10 mouse cellular contexts compared by ENCODE assay signal in the genomic region with DNA sequence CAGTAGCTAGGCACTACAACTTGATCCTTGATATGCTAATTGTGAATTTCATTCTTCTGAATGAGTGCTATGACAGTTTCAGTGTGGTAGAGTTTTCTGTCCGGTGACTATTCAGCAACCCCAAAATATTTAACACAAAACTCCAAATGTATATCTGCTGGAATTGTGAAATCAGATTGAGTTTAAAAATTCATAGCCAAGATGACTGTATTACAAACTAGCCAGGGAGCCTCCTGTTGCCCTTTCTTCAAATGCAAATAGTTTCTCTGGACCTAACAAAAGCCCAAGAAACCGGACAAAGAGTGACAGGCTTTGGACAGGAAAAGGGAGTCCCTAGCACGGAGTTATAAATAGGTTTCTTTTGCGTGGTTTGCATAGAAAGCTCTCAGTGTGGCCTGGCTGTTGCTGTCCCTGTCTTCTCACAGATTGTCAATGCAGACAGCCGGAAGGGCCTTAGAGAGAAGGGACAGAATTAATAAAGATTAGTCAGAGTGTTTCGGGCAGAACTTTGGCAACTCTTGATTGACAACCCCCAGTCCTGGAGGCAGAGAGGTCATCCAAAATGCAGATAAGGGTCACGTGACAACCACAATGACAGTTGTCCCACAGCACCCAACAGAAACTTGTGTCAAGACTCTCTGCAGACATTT.
DNase-seq lines count a peak whose midpoint lies in the region; ATAC-seq and TF ChIP-seq lines count a peak whose summit lies in the region.
"Had no signal": no experiment of that assay in that cellular context is flagged by ENCODE, and none has a peak within 500 bp of the region (broad histone marks: within the 10 kb centered on the region; RNA-seq: fewer than 3 reads in every experiment).

No protein-coding gene starts in this region.

- H3K36me3 ChIP-seq in hindbrain, embryonic 12.5 days, result no peaks in the 10 kb centered on the region
- H3K36me3 ChIP-seq: liver, embryonic 15.5 days had no signal

- H3K4me1 ChIP-seq in hindbrain, embryonic 12.5 days, result 0 out of 2 replicates have a peak, but pooled peaks cover 2% of the 10 kb centered on the region
- H3K4me1 ChIP-seq: liver, embryonic 15.5 days had no signal

- H3K27ac ChIP-seq in hindbrain, embryonic 12.5 days, result no peak overlapping the region
- H3K27ac ChIP-seq in gastrocnemius, adult 2 months, result no peak overlapping the region
- H3K27ac ChIP-seq: liver, embryonic 15.5 days had no signal

- WGBS in hindbrain, embryonic 12.5 days, result 23% methylated on average over 7 of the region's 7 CpGs

- ATAC-seq in hindbrain, embryonic 12.5 days (ENCODE audit: low FRiP score), result peak; percentile 80
- ATAC-seq: intestine, embryonic 16.5 days had no signal

- H3K27me3 ChIP-seq in hindbrain, embryonic 12.5 days, result no peaks in the 10 kb centered on the region
- H3K27me3 ChIP-seq: liver, embryonic 15.5 days had no signal

- no peak overlapping the region for H3K4me2 ChIP-seq in hindbrain, embryonic 12.5 days (replicated peaks)
- H3K4me2 ChIP-seq: liver, embryonic 15.5 days had no signal

- DNase-seq in 3T3-L1 (ENCODE audit: low read depth, low spot score), result peak; percentile 11
- peak; percentile 22 for DNase-seq in R1 (ENCODE audit: low read depth, low spot score)
- peak; percentile 7 for DNase-seq in heart, adult 8-10 months (ENCODE audit: low spot score)
- DNase-seq in layer of hippocampus, adult 9-11 months, result no peak
- DNase-seq in gastrocnemius, adult 2 months, result no peak
- no peak for DNase-seq in gastrocnemius, postnatal 10 days
- no peak for DNase-seq in gastrocnemius, postnatal 36 days

- H3K9me3 ChIP-seq in hindbrain, embryonic 12.5 days (replicated peaks), result no peaks in the 10 kb centered on the region
- H3K9me3 ChIP-seq: liver, embryonic 15.5 days had no signal

- H3K4me3 ChIP-seq in hindbrain, embryonic 12.5 days, result no peak overlapping the region
- H3K4me3 ChIP-seq in gastrocnemius, adult 2 months, result no peak overlapping the region
- H3K4me3 ChIP-seq: liver, embryonic 15.5 days had no signal

- intact Hi-C loops in gastrocnemius, adult 2 months (cut with DNase I), result no loop called here
- intact Hi-C loops in gastrocnemius, postnatal 36 days (cut with DNase I), result no loop called here

- no peak overlapping the region for H3K9ac ChIP-seq in hindbrain, embryonic 12.5 days
- H3K9ac ChIP-seq: liver, embryonic 15.5 days had no signal

- TF ChIP-seq CTCF in gastrocnemius, adult 2 months (IDR thresholded peaks at IDR 0.05), result no peak

Comparison
In these comparisons a context has a peak if more than half of its experiments do, and no peak if none do; other contexts are left out.
1. DNase-seq: peak in 3T3-L1 (single experiment), R1 (single experiment) and heart, adult 8-10 months (single experiment); none in layer of hippocampus, adult 9-11 months (single experiment), gastrocnemius, adult 2 months (single experiment), gastrocnemius, postnatal 10 days (single experiment) and gastrocnemius, postnatal 36 days (0 of 2).